Mouse (Mus musculus) thymus, postnatal 0 days (tissue): Measurements from ENCODE around the gene Zswim8. TPM values are rescaled to one million over a fixed set of nuclear protein-coding genes. Genes with fewer than 3 reads are reported as not detected.
A peak's percentile ranks its signal among the peaks of the same experiment; 100 is the strongest.

Experiments used
- DNase-seq: peaks from one replicate; pipeline ENCODE4 v3.0.0-alpha.2; 2015; ENCODE audit warnings: low spot score
- polyA plus RNA-seq: library from polyadenylated mRNA; unstranded; fragments of >200 nt; fragmentation: Nextera tagmentation; extraction: Ambion mirVana; gene quantifications from 2 replicates; pipeline ENCODE4 v1.2.1, GENCODE M21; 2015

The Zswim8 gene
- 11.3 and 16.1 TPM in 2 replicates for polyA plus RNA-seq

- DNase-seq = peak; percentile 71
Measured at GRCm38 (mm10) chr14:20707201-20708190, at the start of gene Zswim8. TSS of gene Zswim8 (plus strand) at chr14:20707552.

GRCm38 (mm10) chr14:20658326-20658725, 49.0 kb upstream of the Zswim8 start:
- DNase-seq = peak; percentile 36

- DNase-seq = no peak
Measured at GRCm38 (mm10) chr14:20658902-20659301, 48.5 kb upstream of the Zswim8 start.

GRCm38 (mm10) chr14:20659687-20660086, 47.7 kb upstream of the Zswim8 start:
- DNase-seq = no peak

GRCm38 (mm10) chr14:20660827-20661660, 46.3 kb upstream of the Zswim8 start:
- peak; percentile 95 for DNase-seq

- no peak for DNase-seq
Measured at GRCm38 (mm10) chr14:20661661-20662331, 45.6 kb upstream of the Zswim8 start.

GRCm38 (mm10) chr14:20662740-20663139, 44.6 kb upstream of the Zswim8 start:
- DNase-seq = no peak

GRCm38 (mm10) chr14:20663601-20664000, 43.8 kb upstream of the Zswim8 start:
- no peak for DNase-seq

- DNase-seq = peak; percentile 38
Measured at GRCm38 (mm10) chr14:20664436-20664835, 42.9 kb upstream of the Zswim8 start.

GRCm38 (mm10) chr14:20667469-20667868, 39.9 kb upstream of the Zswim8 start:
- DNase-seq = no peak

- no peak for DNase-seq
Measured at GRCm38 (mm10) chr14:20668154-20668810, 39.1 kb upstream of the Zswim8 start, which contains the start of gene Synpo2l. TSS of gene Synpo2l (minus strand) at chr14:20668354.

- peak; percentile 57 for DNase-seq
Measured at GRCm38 (mm10) chr14:20672990-20673389, 34.4 kb upstream of the Zswim8 start.

- no peak for DNase-seq
Measured at GRCm38 (mm10) chr14:20673735-20674063, 33.7 kb upstream of the Zswim8 start.

GRCm38 (mm10) chr14:20674064-20674833, 33.1 kb upstream of the Zswim8 start, which contains the start of gene Sec24c:
TSS of gene Sec24c (plus strand) at chr14:20674308.
- DNase-seq = peak; percentile 99

- DNase-seq = no peak
Measured at GRCm38 (mm10) chr14:20677906-20678305, 29.4 kb upstream of the Zswim8 start.

- DNase-seq = no peak
Measured at GRCm38 (mm10) chr14:20681742-20682141, 25.6 kb upstream of the Zswim8 start.

GRCm38 (mm10) chr14:20682498-20682897, 24.9 kb upstream of the Zswim8 start:
- peak; percentile 78 for DNase-seq

- DNase-seq = no peak
Measured at GRCm38 (mm10) chr14:20686576-20686975, 20.8 kb upstream of the Zswim8 start.

- DNase-seq = no peak
Measured at GRCm38 (mm10) chr14:20689009-20689408, 18.3 kb upstream of the Zswim8 start.

GRCm38 (mm10) chr14:20691772-20692171, 15.6 kb upstream of the Zswim8 start:
- no peak for DNase-seq
